Mouse (Mus musculus) intestine, embryonic 14.5 days (tissue): Measurements from ENCODE around the gene Frem3. TPM values are rescaled to one million over a fixed set of nuclear protein-coding genes. Genes with fewer than 3 reads are reported as not detected.
A peak's percentile ranks its signal among the peaks of the same experiment; 100 is the strongest.

ENCODE experiments used
- ATAC-seq: fragments of 200-750 bp; cut with Nextera tagmentation; replicated peaks from 2 replicates; pipeline ENCODE4 v1.8.0; 2017; ENCODE audit warnings: low read depth, moderate number of reproducible peaks, moderate TSS enrichment, moderate library complexity; ENCODE audit not compliant: low FRiP score, low TSS enrichment
- DNase-seq: peaks from one replicate; pipeline ENCODE4 v3.0.0-alpha.2; 2018; ENCODE audit warnings: low spot score
- H3K27ac ChIP-seq: fragments of 300-500 bp; sonication (generic); 2 replicates; pipeline ENCODE4 v1.5.1; 2014; ENCODE audit warnings: low read depth, mild to moderate bottlenecking, control low read depth
- H3K27me3 ChIP-seq: fragments of 300-500 bp; sonication (generic); replicated peaks from 2 replicates; pipeline ENCODE4 v1.6.1; 2014; ENCODE audit warnings: low read length, control low read depth; ENCODE audit not compliant: control insufficient read depth, insufficient read depth
- H3K36me3 ChIP-seq: fragments of 300-500 bp; sonication (generic); 2 replicates; pipeline ENCODE4 v1.6.1; 2014; ENCODE audit warnings: low read length, control low read depth; ENCODE audit not compliant: control insufficient read depth, insufficient read depth
- H3K4me1 ChIP-seq: fragments of 300-500 bp; sonication (generic); replicated peaks from 2 replicates; pipeline ENCODE4 v1.6.1; 2014; ENCODE audit warnings: low read length, control low read depth, mixed read lengths; ENCODE audit not compliant: control insufficient read depth, insufficient read depth
- H3K4me2 ChIP-seq: fragments of 300-500 bp; sonication (generic); 2 replicates; pipeline ENCODE4 v1.6.1; 2014; ENCODE audit warnings: low read length
- H3K4me3 ChIP-seq: fragments of 300-500 bp; sonication (generic); 2 replicates; pipeline ENCODE4 v1.5.1; 2014; ENCODE audit warnings: low read depth, low read length, control low read depth, mixed read lengths
- H3K9ac ChIP-seq: fragments of 300-500 bp; sonication (generic); 2 replicates; pipeline ENCODE4 v1.6.1; 2014; ENCODE audit warnings: mild to moderate bottlenecking, low read length
- H3K9me3 ChIP-seq: fragments of 300-500 bp; sonication (generic); 2 replicates; pipeline ENCODE4 v1.6.1; 2016; ENCODE audit warnings: low read length, control low read depth; ENCODE audit not compliant: control insufficient read depth
- WGBS: fragments of 180-500 bp; shearing (Covaris S2); extraction: QIAGEN DNeasy Blood & Tissue Kit; methylation state at CpG from one replicate; pipeline ENCODE4 v1.1.7; 2014; 5-methylcytosine and 5-hydroxymethylcytosine counted together
- polyA plus RNA-seq: library from polyadenylated mRNA; unstranded; fragments of >200 nt; fragmentation: Nextera tagmentation; extraction: Ambion mirVana; gene quantifications from 2 replicates; pipeline ENCODE4 v1.2.1, GENCODE M21; 2014

Frem3 gene
- polyA plus RNA-seq, 1 experiment from 2014 or later, result 0.20 TPM

DNA sequence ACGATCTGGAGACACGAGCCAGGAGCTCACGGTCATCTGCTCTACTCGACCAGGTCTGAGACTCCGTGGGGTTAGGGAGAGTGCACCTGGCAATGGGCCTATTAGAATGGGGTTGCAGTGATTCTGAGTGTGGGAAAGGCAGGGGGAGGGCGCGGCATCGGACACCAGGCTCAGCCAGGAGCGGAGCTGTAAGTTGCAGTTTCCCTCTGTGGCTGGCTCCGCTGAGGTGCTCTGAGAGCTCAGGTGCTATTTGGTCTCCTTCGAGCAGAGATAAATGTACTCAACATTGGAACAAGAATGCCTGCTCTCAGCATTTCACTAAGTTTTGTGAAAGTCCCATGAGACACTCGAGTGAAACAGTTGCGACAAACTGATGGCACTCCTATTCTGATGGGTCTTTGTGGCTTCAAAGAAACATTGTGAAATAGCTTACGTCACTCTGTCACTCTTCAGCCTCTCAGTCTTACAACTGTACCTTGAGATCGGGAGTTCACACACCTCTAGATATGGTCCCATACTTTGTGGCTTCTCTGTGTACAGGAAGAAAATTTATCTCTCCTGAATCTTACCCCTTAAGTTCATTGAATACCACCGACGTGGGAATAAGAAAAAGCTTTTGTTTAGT is 58.5 kb downstream of the Frem3 start:
- DNase-seq (no peak), ATAC-seq (0 out of 2 replicates have a peak, but pooled peaks have one; percentile 32)
- Histone ChIP-seq H3K4me3 (no peak overlapping the region), H3K4me2 (peak overlapping the region; percentile 26), H3K9me3 (no peaks in the 10 kb centered on the region), H3K27ac (no peak overlapping the region), H3K9ac (no peak overlapping the region), H3K4me1 (no peaks in the 10 kb centered on the region; the same call in 1 of the 2 replicates), H3K27me3 (no peaks in the 10 kb centered on the region), H3K36me3 (no peaks in the 10 kb centered on the region)
- WGBS, result 43% methylated on average over 17 of the region's 17 CpGs

- H3K27me3 ChIP-seq, result no peaks in the 10 kb centered on the region
- DNase-seq (no peak), ATAC-seq (no peak)
- H3K4me1 ChIP-seq, result no peaks in the 10 kb centered on the region
- WGBS, result 75% methylated on average over 5 of the region's 5 CpGs
- H3K27ac ChIP-seq, result no peak overlapping the region
- H3K36me3 ChIP-seq, result no peaks in the 10 kb centered on the region
- no peak overlapping the region for H3K9ac ChIP-seq
- no peak overlapping the region for H3K4me2 ChIP-seq
- no peaks in the 10 kb centered on the region for H3K9me3 ChIP-seq
- H3K4me3 ChIP-seq, result no peak overlapping the region
Observed at GRCm38 (mm10) chr8:80682594-80682993, 71.7 kb downstream of the Frem3 start.

- WGBS, result 58% methylated on average over 5 of the region's 5 CpGs
- no peaks in the 10 kb centered on the region for H3K4me1 ChIP-seq
- no peak overlapping the region for H3K4me2 ChIP-seq
Observed at GRCm38 (mm10) chr8:80683756-80684335, 73.0 kb downstream of the Frem3 start.

DNA sequence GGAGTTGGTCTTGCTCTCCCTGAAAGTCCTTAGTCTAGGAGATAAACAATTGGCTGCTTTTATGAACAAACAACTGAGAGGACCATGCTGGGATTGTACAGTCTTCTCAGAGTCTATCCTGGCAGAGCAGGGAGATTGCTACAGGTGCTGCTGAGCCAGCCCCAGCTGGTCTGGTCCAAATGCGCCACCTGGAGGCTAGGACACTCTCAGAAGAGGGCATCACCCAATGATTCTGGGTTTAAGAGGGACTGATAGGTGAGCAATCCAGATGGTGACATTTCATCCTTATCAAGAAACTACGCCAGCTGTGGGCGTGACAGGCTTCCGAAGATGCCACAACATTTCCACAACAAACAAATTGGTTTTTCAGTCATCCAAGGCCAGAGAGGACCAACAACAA is 77.3 kb downstream of the Frem3 start:
- Histone ChIP-seq H3K4me2 (no peak overlapping the region), H3K27me3 (no peaks in the 10 kb centered on the region), H3K9ac (no peak overlapping the region), H3K4me3 (no peak overlapping the region), H3K36me3 (no peaks in the 10 kb centered on the region), H3K27ac (no peak overlapping the region), H3K4me1 (no peaks in the 10 kb centered on the region), H3K9me3 (no peaks in the 10 kb centered on the region)
- ATAC-seq, result 0 out of 2 replicates have a peak, but pooled peaks have one; percentile 52
- peak; percentile 77 for DNase-seq
- WGBS, result 51% methylated on average over 4 of the region's 4 CpGs

More at GRCm38 (mm10) chr8:80683756-80684335, 73.0 kb downstream of the Frem3 start:
- H3K27ac ChIP-seq, result no peak overlapping the region
- no peaks in the 10 kb centered on the region for H3K36me3 ChIP-seq
- H3K9me3 ChIP-seq, result no peaks in the 10 kb centered on the region
- DNase-seq (no peak), ATAC-seq (no peak)
- H3K27me3 ChIP-seq, result no peaks in the 10 kb centered on the region
- no peak overlapping the region for H3K9ac ChIP-seq
- H3K4me3 ChIP-seq, result no peak overlapping the region

- no peaks in the 10 kb centered on the region for H3K4me1 ChIP-seq
- DNase-seq, result no peak
- H3K9ac ChIP-seq, result no peak overlapping the region
- H3K27me3 ChIP-seq, result no peaks in the 10 kb centered on the region
- ATAC-seq, result no peak
- H3K27ac ChIP-seq, result no peak overlapping the region
- no peak overlapping the region for H3K4me3 ChIP-seq
- 85% methylated on average over 4 of the region's 4 CpGs for WGBS
- H3K4me2 ChIP-seq, result no peak overlapping the region
- H3K9me3 ChIP-seq, result no peaks in the 10 kb centered on the region
- H3K36me3 ChIP-seq, result peaks cover 83% of the 10 kb centered on the region
Observed at GRCm38 (mm10) chr8:80710670-80711400, 100.0 kb downstream of the Frem3 start.

GRCm38 (mm10) chr8:80714461-80714860 is 103.6 kb downstream of the Frem3 start:
- peaks cover 74% of the 10 kb centered on the region for H3K36me3 ChIP-seq

DNA sequence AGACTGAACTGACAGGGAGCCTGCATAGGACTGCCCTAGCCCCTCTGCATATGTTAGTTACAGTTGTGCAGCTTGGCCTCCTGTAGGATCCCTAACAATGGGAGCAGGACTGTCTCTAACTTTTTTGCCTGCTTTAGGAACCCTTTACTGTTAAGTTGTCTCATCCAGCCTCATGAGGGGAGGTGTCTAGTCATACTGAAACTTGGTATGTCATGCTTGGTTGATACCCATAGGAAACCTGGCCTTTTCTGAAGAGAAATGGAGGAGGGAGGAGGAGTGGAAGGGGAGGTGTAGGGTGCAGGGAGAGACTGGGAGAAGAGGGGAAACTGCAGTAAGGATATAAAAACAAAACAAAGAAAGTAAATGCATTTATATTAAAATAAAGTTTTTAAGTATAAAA is 121.4 kb downstream of the Frem3 start:
- Histone ChIP-seq H3K27me3 (no peaks in the 10 kb centered on the region), H3K36me3 (peaks cover 77% of the 10 kb centered on the region)
- no peak for ATAC-seq

More at GRCm38 (mm10) chr8:80714461-80714860, 103.6 kb downstream of the Frem3 start:
- H3K9me3 ChIP-seq, result no peaks in the 10 kb centered on the region
- H3K4me2 ChIP-seq, result no peak overlapping the region
- 92% methylated on average over 1 of the region's 1 CpGs for WGBS
- no peaks in the 10 kb centered on the region for H3K4me1 ChIP-seq
- DNase-seq, result no peak
- no peaks in the 10 kb centered on the region for H3K27me3 ChIP-seq
- H3K9ac ChIP-seq, result no peak overlapping the region
- ATAC-seq, result no peak
- no peak overlapping the region for H3K27ac ChIP-seq
- no peak overlapping the region for H3K4me3 ChIP-seq

GRCm38 (mm10) chr8:80738046-80738387 is 127.1 kb downstream of the Frem3 start:
- ATAC-seq, result no peak
- 0% methylated on average over 5 of the region's 5 CpGs for WGBS
- Histone ChIP-seq H3K9me3 (no peaks in the 10 kb centered on the region), H3K27me3 (no peaks in the 10 kb centered on the region), H3K36me3 (peaks cover 29% of the 10 kb centered on the region), H3K4me3 (peak overlapping the region; percentile 78), H3K9ac (peak overlapping the region; percentile 95), H3K4me1 (peaks cover 5% of the 10 kb centered on the region; the same call in 1 of the 2 replicates), H3K27ac (peak overlapping the region; percentile 96), H3K4me2 (peak overlapping the region; percentile 73)
- no peak for DNase-seq

More for the DNA sequence above, 121.4 kb downstream of the Frem3 start:
- no peak overlapping the region for H3K9ac ChIP-seq
- DNase-seq, result no peak
- H3K9me3 ChIP-seq, result no peaks in the 10 kb centered on the region
- no peak overlapping the region for H3K4me2 ChIP-seq
- no peak overlapping the region for H3K27ac ChIP-seq
- H3K4me3 ChIP-seq, result no peak overlapping the region
- H3K4me1 ChIP-seq, result no peaks in the 10 kb centered on the region
